Mouse (Mus musculus): Measurements from ENCODE around the gene Pde11a.

Pde11a gene

DNA sequence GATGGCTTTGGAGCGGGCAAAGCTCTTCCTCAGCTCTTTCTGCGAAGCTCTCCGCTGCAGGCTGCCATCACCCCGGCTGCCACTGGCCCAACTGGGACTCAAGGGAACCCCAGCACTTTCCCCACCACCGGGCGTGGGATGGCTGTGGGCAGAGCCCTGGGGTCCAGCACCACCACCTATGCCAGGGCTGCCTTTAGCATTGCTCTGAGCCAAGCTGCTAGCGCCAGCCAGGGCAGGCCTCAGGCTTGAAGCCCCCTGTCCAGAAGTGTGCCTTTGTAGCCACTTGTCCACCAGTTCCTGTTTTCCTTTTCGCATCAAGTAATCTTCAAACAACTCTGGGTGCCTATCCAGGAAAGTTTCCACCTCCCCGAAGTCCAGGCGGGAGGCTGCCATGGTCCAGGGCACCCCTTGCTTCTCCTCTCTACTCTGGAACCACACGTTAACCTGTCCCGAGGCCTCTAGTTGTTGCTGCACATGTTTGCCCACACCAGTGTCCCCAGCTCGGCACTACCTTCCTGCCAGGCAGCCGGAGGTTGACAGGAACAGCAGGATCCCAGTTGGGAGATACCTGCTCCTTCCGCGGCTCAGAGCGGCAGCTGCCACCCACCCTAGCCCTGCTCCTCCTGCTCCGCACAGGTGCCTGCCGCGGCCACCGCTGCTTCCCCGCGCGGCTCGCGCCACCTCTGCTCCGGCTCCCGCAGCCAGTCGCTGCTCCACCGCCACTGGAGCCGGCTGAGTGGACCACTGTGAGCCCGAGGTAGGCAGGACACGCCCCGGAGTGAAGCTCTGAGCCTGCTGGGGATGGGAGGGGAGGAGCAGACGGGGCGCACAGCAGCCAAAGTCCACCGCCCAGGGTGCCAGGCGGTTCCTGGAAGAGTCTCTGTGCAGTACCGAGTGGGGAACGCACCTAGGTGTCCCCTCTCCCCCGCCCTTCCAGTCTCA lies at the start of gene Pde11a:
Gene Pde11a (minus strand): TSS at position 560 of the 942 bp plus-strand sequence.
- DNase-seq (ENCODE audit: low spot score in 2 of 2) = no peak

GRCm38 (mm10) chr2:76386531-76386930 lies 48.0 kb upstream of the Pde11a start:
- DNase-seq (ENCODE audit: low spot score in 2 of 2) = no peak

GRCm38 (mm10) chr2:76378646-76379045 lies 40.1 kb upstream of the Pde11a start:
- no peak for DNase-seq (ENCODE audit: low spot score in 2 of 2)

DNA sequence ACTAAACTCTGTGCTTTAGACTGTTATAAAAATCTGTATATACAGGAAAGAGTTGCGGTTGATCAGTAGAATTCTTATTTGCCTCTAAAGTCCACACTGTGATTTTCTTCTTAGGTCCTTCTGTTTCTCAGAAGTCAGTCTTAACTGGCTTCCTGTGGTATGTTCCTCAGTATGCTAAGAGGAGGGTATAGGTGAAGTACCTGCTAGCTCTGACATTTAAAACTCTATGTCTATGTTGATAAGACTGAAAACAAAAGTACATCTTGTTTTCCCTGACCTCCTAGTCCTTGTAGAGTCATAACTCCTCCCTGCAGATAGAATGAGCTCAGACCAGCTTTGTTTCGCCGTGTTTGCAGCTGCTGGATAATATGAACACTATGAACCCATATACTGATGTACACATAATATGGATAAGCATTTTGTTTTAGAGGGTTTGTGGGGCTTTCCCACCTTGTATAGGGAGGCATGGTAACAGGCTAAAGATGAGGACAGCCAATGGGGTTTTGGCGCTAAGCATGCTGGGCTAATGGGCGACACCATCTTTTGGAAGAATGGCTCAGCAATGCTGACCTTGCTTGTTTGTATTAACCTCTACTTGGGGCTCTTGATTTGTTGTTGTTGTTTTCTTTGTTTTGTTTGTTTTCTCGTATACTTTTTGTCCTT lies 36.1 kb upstream of the Pde11a start:
- no peak for DNase-seq (ENCODE audit: low spot score in 2 of 2)

DNA sequence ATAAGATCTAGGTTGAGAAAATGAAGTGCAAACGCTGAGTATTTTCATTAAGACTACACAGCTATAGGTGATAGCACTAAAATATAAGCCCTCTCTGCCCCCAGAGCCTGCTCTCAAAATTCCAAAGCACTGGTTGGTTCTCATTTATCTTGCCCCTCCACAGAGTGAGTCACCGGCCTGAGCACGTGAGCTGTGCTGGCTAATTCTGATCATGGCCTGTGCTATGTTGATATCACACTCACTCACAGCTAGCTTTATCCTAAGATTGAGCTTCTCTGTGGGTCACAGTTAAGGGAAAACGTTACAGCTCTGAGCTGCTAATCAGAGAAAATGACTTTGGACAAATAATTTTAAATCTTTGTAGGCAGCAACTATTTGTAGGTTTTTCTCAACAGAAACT lies 33.7 kb upstream of the Pde11a start:
- DNase-seq (ENCODE audit: low spot score in 2 of 2) = no peak

GRCm38 (mm10) chr2:76370656-76370922 lies 32.0 kb upstream of the Pde11a start:
- DNase-seq (ENCODE audit: low spot score in 2 of 2) = no peak

GRCm38 (mm10) chr2:76369821-76370655 lies 31.5 kb upstream of the Pde11a start, which contains the start of gene Rbm45:
Rbm45 (plus strand) TSS chr2:76369984.
- peak; percentile 55 to 84 for DNase-seq (ENCODE audit: low spot score in 2 of 2)

DNA sequence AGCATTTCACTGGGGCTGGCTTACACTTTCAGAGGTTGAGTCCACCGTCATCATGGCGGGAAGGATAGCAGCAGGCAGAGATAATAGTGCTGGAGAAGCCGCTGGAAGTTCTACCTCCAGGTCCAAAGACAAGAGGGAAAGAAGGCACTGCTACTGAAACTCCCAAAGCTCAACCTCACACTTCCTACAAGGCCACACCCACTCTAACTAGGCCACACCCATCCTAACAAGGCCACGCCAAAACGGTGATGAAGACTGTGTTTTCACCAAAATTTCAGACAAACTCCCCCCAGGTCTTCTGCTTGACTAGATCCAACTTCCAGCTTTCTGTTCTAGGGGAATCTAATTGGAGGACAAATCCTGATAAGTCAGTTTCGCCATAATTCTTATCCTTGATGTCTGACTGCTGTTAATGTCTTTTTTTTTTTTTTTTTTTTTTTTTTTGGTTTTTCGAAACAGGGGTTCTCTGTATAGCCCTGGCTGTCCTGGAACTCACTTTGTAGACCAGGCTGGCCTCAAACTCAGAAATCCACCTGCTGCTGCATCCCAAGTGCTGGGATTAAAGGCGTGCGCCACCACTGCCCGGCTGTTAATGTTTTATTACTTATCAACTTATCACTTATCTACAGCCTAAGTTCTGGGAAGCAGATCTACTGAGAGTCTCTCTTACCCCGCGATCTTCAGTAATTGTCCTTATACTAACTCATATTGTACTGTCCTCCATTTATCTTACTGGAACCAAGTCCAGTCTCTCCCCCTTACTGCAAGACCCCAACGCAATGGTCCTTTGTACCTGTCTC lies 30.5 kb upstream of the Pde11a start:
- no peak for DNase-seq (ENCODE audit: low spot score in 2 of 2)

DNA sequence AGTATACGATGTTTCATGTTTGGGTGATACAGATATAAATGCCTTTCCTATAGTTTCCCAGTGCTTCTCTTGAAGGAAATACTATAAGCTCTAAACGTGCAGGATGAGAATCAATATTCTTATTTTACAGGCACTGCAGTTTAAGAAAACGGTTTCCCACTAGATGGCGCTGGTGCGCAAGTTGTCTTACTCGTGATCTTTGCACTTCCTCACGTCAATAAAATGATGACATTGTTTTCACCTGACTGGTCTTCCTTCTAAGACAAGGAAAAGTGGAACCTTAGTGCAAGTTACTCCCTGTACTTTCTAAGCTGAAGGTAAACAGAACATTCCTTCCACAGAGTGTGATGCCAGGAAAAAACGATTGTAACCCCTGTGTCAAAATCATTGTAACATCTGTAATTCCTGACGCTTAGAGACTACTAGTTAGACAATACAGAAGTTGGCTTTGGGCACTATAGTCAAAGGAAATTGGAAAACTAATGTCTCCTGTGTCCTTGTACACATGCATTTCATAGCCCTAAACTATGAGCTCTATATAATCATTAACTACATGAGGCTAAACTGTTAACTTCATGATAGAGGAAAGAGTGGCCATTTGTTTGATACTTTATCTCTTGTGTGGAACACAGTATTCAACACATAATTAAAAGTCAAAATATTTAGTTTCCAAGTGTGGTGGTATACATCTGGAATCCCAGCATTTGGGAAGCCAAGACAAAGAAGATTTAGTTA lies 28.8 kb upstream of the Pde11a start:
- DNase-seq (ENCODE audit: low spot score in 2 of 2) = peak in 1 of 2 experiments; percentile 68

DNA sequence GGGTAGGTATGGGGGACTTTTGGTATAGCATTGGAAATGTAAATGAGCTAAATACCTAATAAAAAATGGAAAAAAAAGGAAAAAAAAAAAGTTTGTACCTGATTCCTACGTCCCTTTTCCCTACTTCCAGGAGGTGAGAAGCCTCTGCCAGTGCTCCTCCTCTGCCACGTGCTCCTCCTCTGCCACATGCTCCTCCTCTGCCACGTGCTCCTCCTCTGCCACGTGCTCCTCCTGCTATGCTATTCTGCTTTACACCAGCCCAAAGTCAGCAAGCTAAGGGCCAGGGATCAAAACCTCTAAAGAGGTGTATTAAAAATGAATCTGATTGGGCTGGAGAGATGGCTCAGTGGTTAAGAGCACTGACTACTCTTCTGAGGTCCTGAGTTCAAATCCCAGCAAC lies 27.2 kb upstream of the Pde11a start:
- no peak for DNase-seq (ENCODE audit: low spot score in 2 of 2)

- DNase-seq (ENCODE audit: low spot score in 2 of 2) = no peak
Observed at GRCm38 (mm10) chr2:76362111-76362510, 23.5 kb upstream of the Pde11a start.

DNA sequence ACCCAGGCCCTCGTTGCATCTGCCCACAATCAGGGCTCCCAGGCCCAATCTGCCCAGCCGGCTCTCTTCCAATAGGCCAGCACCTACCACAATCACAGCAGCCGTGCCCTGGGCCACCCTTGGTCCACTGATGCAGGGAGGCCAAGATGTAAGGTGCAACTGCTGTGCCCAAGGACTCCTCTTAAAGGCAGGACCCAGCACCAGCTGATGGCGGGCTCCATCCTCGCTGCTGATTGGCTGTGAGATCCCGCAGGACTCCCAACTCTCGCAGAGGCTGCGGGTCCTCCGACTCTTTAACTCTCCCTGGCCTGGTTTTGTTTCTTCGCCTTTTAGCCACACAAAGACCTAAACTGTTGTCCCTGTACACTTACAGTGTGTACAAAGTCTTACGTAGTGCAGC lies 21.7 kb upstream of the Pde11a start, which contains the start of gene Cyct:
Gene Cyct (minus strand): TSS at position 225 of the 400 bp plus-strand sequence.
- DNase-seq (ENCODE audit: low spot score in 2 of 2) = no peak

DNA sequence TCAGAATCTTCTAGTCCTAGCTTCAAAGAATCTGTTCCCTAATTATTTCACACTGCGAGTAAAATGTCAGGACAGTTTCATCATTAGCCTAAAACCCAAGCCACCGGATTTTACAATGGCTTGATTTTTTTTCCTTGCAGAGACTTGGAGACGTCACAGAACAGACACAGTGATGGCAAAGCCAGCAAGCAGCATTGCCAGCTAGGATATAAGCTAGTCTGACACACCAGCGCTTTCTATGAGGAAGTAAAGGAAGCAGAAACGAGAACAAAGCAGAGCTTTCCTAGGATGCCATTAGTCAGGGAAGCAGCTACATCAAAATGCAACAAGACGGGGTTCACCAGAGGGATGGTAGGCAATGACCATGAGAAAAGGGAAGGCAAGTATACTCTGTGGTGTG lies 9.3 kb upstream of the Pde11a start:
- DNase-seq (ENCODE audit: low spot score in 2 of 2) = no peak

GRCm38 (mm10) chr2:76342146-76342545 lies 3.6 kb upstream of the Pde11a start:
- no peak for DNase-seq (ENCODE audit: low spot score in 2 of 2)

GRCm38 (mm10) chr2:76334596-76334995 lies 4.0 kb downstream of the Pde11a start:
- DNase-seq (ENCODE audit: low spot score in 2 of 2) = no peak

GRCm38 (mm10) chr2:76332161-76332805 lies 6.3 kb downstream of the Pde11a start:
- DNase-seq (ENCODE audit: low spot score in 2 of 2) = no peak

DNA sequence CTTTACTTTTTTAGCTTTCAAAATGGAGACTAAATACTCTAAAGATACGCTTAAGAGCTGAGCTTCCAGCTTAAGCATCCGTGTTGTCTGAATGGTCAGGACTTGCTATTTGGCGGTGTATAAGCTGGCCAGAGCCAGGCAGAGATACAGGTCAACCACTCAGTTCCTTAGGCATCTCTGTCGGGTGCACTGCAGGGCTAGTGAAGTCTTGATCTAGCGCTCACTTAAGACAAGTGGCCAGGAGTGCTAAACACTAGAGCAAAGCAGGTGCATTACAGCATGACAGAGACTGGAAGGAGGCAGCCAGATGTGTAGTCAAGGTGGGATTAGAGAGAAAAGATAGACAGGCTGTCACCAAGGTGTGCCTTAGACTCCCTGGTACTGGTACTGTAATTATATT lies 8.5 kb downstream of the Pde11a start:
- DNase-seq (ENCODE audit: low spot score in 2 of 2) = no peak

DNA sequence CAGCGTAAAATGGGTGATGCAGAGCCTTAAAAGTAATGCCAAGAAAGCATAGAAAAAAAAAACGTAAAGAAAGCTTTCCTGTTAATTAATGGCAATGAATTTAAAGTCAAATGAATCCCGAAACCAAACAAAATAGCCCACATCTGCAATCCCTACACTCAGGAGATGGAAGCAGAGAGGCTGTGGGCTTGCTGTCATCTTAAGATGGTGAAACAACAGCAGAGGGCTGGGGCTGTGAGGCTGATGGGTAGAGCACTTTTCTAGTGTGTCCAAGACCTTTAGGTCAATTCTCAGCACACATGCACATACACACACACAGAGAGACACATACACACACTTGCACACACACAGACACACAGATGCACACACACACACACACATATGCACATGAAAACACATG lies 12.4 kb downstream of the Pde11a start:
- no peak for DNase-seq (ENCODE audit: low spot score in 2 of 2)

DNA sequence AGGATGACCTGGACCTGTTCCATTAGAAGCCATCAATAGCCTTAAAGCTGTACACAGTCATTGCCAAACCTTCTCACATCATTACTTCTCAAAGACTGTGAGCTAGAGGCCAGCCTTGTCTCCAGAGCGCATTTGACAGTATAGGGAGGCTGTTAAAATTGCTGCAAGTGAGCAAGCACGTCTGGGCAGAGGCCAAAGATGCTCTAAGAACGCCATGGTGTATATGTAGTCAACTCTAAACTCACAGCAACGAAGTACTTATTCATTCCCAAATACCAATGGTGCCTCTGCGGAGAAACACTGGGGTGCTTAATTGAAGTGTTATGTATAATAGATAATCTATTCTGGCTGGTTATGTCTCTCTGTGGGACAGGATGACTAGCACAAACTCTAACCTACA lies 14.1 kb downstream of the Pde11a start:
- DNase-seq (ENCODE audit: low spot score in 2 of 2) = no peak

Measured in frontal cortex, postnatal 10 days (tissue).